Mouse (Mus musculus): ENCODE results near the gene Clrn2.

- TF ChIP-seq CTCF (conservative IDR thresholded peaks at IDR 0.05; ENCODE audit: low read length) (no peak), NANOG (IDR thresholded peaks at IDR 0.05; ENCODE audit: borderline replicate concordance, low read length) (no peak), POU5F1 (IDR thresholded peaks at IDR 0.05; ENCODE audit: borderline replicate concordance, low read length) (no peak)
These were observed 35.6 kb upstream of the Clrn2 start for GRCm38 (mm10) chr5:45417859-45418443.

All from E14TG2a.4 (cell line).